ENCODE assay signal across 9 mouse cellular contexts in the genomic region with DNA sequence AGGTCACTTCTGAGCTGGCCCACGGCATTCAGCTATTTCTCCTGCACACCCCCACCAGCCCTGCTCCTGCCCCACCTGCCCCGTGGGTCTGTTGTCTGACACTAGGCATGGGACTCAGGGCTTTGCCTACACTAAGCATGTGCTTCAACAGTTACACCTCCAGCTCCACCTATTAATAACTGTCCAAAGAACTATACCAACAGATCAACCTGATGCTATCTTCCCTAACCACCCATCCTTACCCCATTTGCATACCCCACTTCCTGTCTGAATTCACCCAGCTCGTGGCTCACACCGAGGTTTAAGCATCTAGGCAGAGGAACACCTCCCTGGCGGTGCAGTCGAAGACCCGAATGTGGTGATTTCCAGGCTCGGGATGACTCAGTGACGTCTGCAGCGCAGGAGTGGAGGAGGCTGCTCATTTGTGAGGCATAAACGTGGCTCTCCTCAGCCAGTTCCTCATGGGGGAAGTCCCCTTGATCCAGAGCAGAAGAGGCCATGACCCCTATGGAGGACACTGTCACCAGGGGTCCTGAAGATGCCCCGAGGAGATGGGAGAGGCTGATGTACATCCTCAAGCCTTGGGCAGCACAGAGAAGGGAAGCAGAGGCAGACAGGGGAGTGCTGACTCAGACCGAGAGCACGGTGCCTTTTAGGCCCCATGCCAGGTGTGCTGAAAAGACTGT. TPM values are rescaled to one million over a fixed set of nuclear protein-coding genes. Genes with fewer than 3 reads are reported as not detected.
DNase-seq lines count a peak whose midpoint lies in the region; ATAC-seq lines count a peak whose summit lies in the region.
"Had no signal": no experiment of that assay in that cellular context is flagged by ENCODE, and none has a peak within 500 bp of the region (broad histone marks: within the 10 kb centered on the region; RNA-seq: fewer than 3 reads in every experiment).

No protein-coding gene starts in this region.

- ATAC-seq in activated CD4-positive, CD25-positive, alpha-beta regulatory T cell, adult 4 months: peak; percentile 92
- peak; percentile 69 for ATAC-seq in monocyte, adult 5-6 weeks (replicated peaks; ENCODE audit: insufficient number of reproducible peaks, low FRiP score, low TSS enrichment, poor library complexity, severe bottlenecking)

- peak; percentile 47 for DNase-seq in right cerebral cortex, adult 18-20 months
- no peak for DNase-seq in right cerebral cortex, postnatal 36 days (ENCODE audit: low spot score in 2 of 2)
- no peak for DNase-seq in testis, postnatal 14 days (ENCODE audit: low spot score)
- DNase-seq in adrenal gland, adult 2 months: no peak
- DNase-seq in kidney, postnatal 36 days: no peak
- DNase-seq: cerebellum, postnatal 36 days; gastrocnemius, postnatal 25 days had no signal

RNA-seq across cellular contexts. Expression of gene Slc25a19, which starts 13.0 kb away (rescaled TPM):
- 10 to 100 TPM; 68.7 to 90.3 TPM for polyA plus RNA-seq in activated CD4-positive, CD25-positive, alpha-beta regulatory T cell, adult 4 months (2017; shearing (Covaris generic))
- 14.2 to 23.5 TPM (median 15.3 TPM) in 3 replicates for total RNA-seq in monocyte, adult 5-6 weeks (2017)
- total RNA-seq in adrenal gland, adult 2 months (2021): 100 to 1,000 TPM; 117 to 132 TPM
- polyA plus RNA-seq in adrenal gland, adult 2 months (2012; rRNA removed): 156 and 170 TPM in 2 replicates

RNA-seq across cellular contexts. Expression of gene Mif4gd, which starts 28.4 kb away (rescaled TPM):
- polyA plus RNA-seq in activated CD4-positive, CD25-positive, alpha-beta regulatory T cell, adult 4 months (2017; shearing (Covaris generic)): 100 to 1,000 TPM; 230 to 231 TPM
- total RNA-seq in monocyte, adult 5-6 weeks (2017): 37.5 to 42.1 TPM (median 41.2 TPM) in 3 replicates
- 100 to 1,000 TPM in 1 of 2 experiments, 10 to 100 TPM in 1; 92.5 to 170 TPM for total RNA-seq in adrenal gland, adult 2 months (2021)
- 182 and 243 TPM in 2 replicates for polyA plus RNA-seq in adrenal gland, adult 2 months (2012; rRNA removed)

RNA-seq across cellular contexts. Expression of gene Gga3, which starts 37.3 kb away (rescaled TPM):
- polyA plus RNA-seq in activated CD4-positive, CD25-positive, alpha-beta regulatory T cell, adult 4 months (2017; shearing (Covaris generic)): 10 to 100 TPM; 23.1 to 26.5 TPM
- 32.1 to 47.8 TPM (median 37.8 TPM) in 3 replicates for total RNA-seq in monocyte, adult 5-6 weeks (2017)
- 10 to 100 TPM; 21.8 to 38.7 TPM for total RNA-seq in adrenal gland, adult 2 months (2021)
- polyA plus RNA-seq in adrenal gland, adult 2 months (2012; rRNA removed): 22.6 and 38.9 TPM in 2 replicates

RNA-seq across cellular contexts. Expression of gene Mrps7, which starts 37.4 kb away (rescaled TPM):
- polyA plus RNA-seq in activated CD4-positive, CD25-positive, alpha-beta regulatory T cell, adult 4 months (2017; shearing (Covaris generic)): 10 to 100 TPM; 28.2 to 29.8 TPM
- 20.4 to 30.1 TPM (median 20.7 TPM) in 3 replicates for total RNA-seq in monocyte, adult 5-6 weeks (2017)
- 100 to 1,000 TPM in 1 of 2 experiments, 10 to 100 TPM in 1; 99.9 to 121 TPM for total RNA-seq in adrenal gland, adult 2 months (2021)
- 31.8 and 33.5 TPM in 2 replicates for polyA plus RNA-seq in adrenal gland, adult 2 months (2012; rRNA removed)
